ENCODE assay signal across 8 mouse cellular contexts in the genomic region with DNA sequence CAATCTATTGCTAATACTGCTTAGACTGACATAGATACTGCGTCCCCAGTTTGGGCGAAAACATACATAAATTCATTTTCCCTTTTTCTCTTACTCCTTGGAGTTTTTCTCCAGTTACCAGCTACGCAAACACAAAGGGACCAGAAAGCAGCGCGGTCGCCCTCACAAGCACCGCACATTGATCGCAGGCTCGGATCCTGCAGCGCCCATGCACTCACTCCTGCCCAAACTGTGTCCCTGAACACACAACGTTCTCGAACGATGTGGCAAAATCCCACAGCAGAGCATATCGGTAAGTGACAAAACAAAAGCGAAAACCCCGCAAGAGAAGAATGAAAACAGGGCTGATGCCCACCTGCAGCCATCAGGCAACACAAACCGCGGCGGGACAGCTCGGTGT. TPM values are rescaled to one million over a fixed set of nuclear protein-coding genes. Genes with fewer than 3 reads are reported as not detected.
DNase-seq lines count a peak whose midpoint lies in the region; ATAC-seq and TF ChIP-seq lines count a peak whose summit lies in the region.
"Had no signal": no experiment of that assay in that cellular context is flagged by ENCODE, and none has a peak within 500 bp of the region (broad histone marks: within the 10 kb centered on the region; RNA-seq: fewer than 3 reads in every experiment).

No protein-coding gene starts in this region.

- H3K9ac ChIP-seq in midbrain, embryonic 16.5 days (ENCODE audit: low read depth, low read length), result peak overlapping the region; percentile 70

- 1% methylated on average over 20 of the region's 20 CpGs for WGBS in limb, embryonic 10.5 days
- 1% methylated on average over 20 of the region's 20 CpGs for WGBS in midbrain, embryonic 16.5 days

- H3K27ac ChIP-seq in embryonic fibroblast, embryonic 13.5 days (ENCODE audit: insufficient read depth, low read length), result peak overlapping the region; percentile 3; the same call in 1 of the 2 replicates
- peak overlapping the region; percentile 85 for H3K27ac ChIP-seq in limb, embryonic 10.5 days
- H3K27ac ChIP-seq in midbrain, embryonic 16.5 days (ENCODE audit: low read length), result peak overlapping the region; percentile 67

- no peaks in the 10 kb centered on the region; the same call in 1 of the 2 replicates for H3K4me1 ChIP-seq in embryonic fibroblast, embryonic 13.5 days (ENCODE audit: control insufficient read depth, insufficient read depth, low read length)
- H3K4me1 ChIP-seq in limb, embryonic 10.5 days, result no peaks in the 10 kb centered on the region
- peaks cover 13% of the 10 kb centered on the region; the same call in 1 of the 2 replicates for H3K4me1 ChIP-seq in midbrain, embryonic 16.5 days (ENCODE audit: control insufficient read depth, insufficient read depth, low read length)

- DNase-seq in left cerebral cortex, adult 18-20 months (ENCODE audit: low spot score in 2 of 2), result peak; percentile 6 to 51
- no peak for DNase-seq in left cerebral cortex, adult 11 months (ENCODE audit: low spot score)
- peak; percentile 59 for DNase-seq in ZHBTc4 (ENCODE audit: low read depth, low spot score)
- peak; percentile 57 for DNase-seq in limb, embryonic 10.5 days (ENCODE audit: low spot score)
- DNase-seq in Muller cell, postnatal 12 days (ENCODE audit: inconsistent ontology term), result no peak

- H3K27me3 ChIP-seq in limb, embryonic 10.5 days (ENCODE audit: low read depth, poor library complexity, severe bottlenecking), result no peaks in the 10 kb centered on the region
- no peaks in the 10 kb centered on the region for H3K27me3 ChIP-seq in midbrain, embryonic 16.5 days (ENCODE audit: control insufficient read depth, insufficient read depth, low read depth, low read length)

- no peak for TF ChIP-seq POLR2A in embryonic fibroblast, embryonic 13.5 days (IDR thresholded peaks at IDR 0.05; ENCODE audit: low read depth, low read length)

- peaks cover 29% of the 10 kb centered on the region for H3K36me3 ChIP-seq in limb, embryonic 10.5 days
- H3K36me3 ChIP-seq in midbrain, embryonic 16.5 days (ENCODE audit: control insufficient read depth, insufficient read depth, low read length), result peaks cover 4% of the 10 kb centered on the region

- no peaks in the 10 kb centered on the region for H3K9me3 ChIP-seq in limb, embryonic 10.5 days (replicated peaks)
- H3K9me3 ChIP-seq in midbrain, embryonic 16.5 days (replicated peaks; ENCODE audit: control insufficient read depth, low read length, poor library complexity, severe bottlenecking), result no peaks in the 10 kb centered on the region

- peak; percentile 71 for ATAC-seq in midbrain, embryonic 16.5 days

- TF ChIP-seq CTCF in embryonic fibroblast, embryonic 13.5 days (IDR thresholded peaks at IDR 0.05; ENCODE audit: borderline replicate concordance, insufficient read depth, low read length), result no peak

- H3K4me2 ChIP-seq in midbrain, embryonic 16.5 days (ENCODE audit: low read length), result peak overlapping the region; percentile 75

- H3K4me3 ChIP-seq in embryonic fibroblast, embryonic 13.5 days (ENCODE audit: insufficient read depth, low read length), result peak overlapping the region; percentile 87
- H3K4me3 ChIP-seq in limb, embryonic 10.5 days, result peak overlapping the region; percentile 61
- H3K4me3 ChIP-seq in midbrain, embryonic 16.5 days (ENCODE audit: low read depth, low read length), result peak overlapping the region; percentile 68

RNA-seq across cellular contexts. Expression of gene Zfp141, which starts 0.4 kb away (rescaled TPM):
- total RNA-seq in left cerebral cortex, adult 18-20 months (2021), result 10 to 100 TPM; 17.4 to 17.9 TPM
- polyA plus RNA-seq in embryonic fibroblast, embryonic 13.5 days (2011; ENCODE audit: insufficient read length, low read depth, missing spikeins), result 6.7 and 10.0 TPM in 2 replicates
- polyA plus RNA-seq in limb, embryonic 10.5 days (2016; fragmentation: Nextera tagmentation; extraction: Ambion mirVana), result 17.4 and 19.4 TPM in 2 replicates
- polyA plus RNA-seq in midbrain, embryonic 16.5 days (2015; fragmentation: Nextera tagmentation; extraction: Ambion mirVana), result 16.0 and 17.4 TPM in 2 replicates

RNA-seq across cellular contexts. Expression of gene 4933421I07Rik, which starts 57.3 kb away (rescaled TPM):
- total RNA-seq in left cerebral cortex, adult 18-20 months (2021), result not detected
- polyA plus RNA-seq in embryonic fibroblast, embryonic 13.5 days (2011; ENCODE audit: insufficient read length, low read depth, missing spikeins), result not detected in 2 replicates
- polyA plus RNA-seq in limb, embryonic 10.5 days (2016; fragmentation: Nextera tagmentation; extraction: Ambion mirVana), result not detected in 2 replicates
- polyA plus RNA-seq in midbrain, embryonic 16.5 days (2015; fragmentation: Nextera tagmentation; extraction: Ambion mirVana), result not detected in 2 replicates
- total RNA-seq: left cerebral cortex, postnatal 25 days had no signal

Comparison
In these comparisons a context has a peak if more than half of its experiments do, and no peak if none do; other contexts are left out.
1. DNase-seq: peak in left cerebral cortex, adult 18-20 months (2 of 2), ZHBTc4 (single experiment) and limb, embryonic 10.5 days (single experiment); none in left cerebral cortex, adult 11 months (single experiment) and Muller cell, postnatal 12 days (single experiment).
2. H3K27ac ChIP-seq: peak in every context shown above with its lines; median percentile 85 in limb, embryonic 10.5 days; 67 in midbrain, embryonic 16.5 days; 3 in embryonic fibroblast, embryonic 13.5 days.
3. Peak in every context shown above with its lines, with median percentiles within 50 percentile points of each other: H3K4me3 ChIP-seq.